Mouse (Mus musculus) limb, embryonic 15.5 days (tissue): ENCODE data around the gene Hs3st5. TPM values are rescaled to one million over a fixed set of nuclear protein-coding genes. Genes with fewer than 3 reads are reported as not detected.

Source experiments
- ATAC-seq: fragments of 200-750 bp; cut with Nextera tagmentation; 2 replicates; pipeline ENCODE4 v1.8.0; 2017; ENCODE audit warnings: low read depth, moderate TSS enrichment; ENCODE audit not compliant: insufficient number of reproducible peaks, low FRiP score, low TSS enrichment
- H3K27ac ChIP-seq: fragments of 300-500 bp; sonication (generic); 2 replicates; pipeline ENCODE4 v1.5.1; 2015; ENCODE audit warnings: moderate library complexity, mild to moderate bottlenecking, inconsistent platforms
- H3K27me3 ChIP-seq: fragments of 300-500 bp; sonication (generic); 2 replicates; pipeline ENCODE4 v1.6.1; 2015; ENCODE audit warnings: inconsistent platforms
- H3K36me3 ChIP-seq: fragments of 300-500 bp; sonication (generic); 2 replicates; pipeline ENCODE4 v1.6.1; 2015; ENCODE audit warnings: inconsistent platforms
- H3K4me1 ChIP-seq: fragments of 300-500 bp; sonication (generic); 2 replicates; pipeline ENCODE4 v1.6.1; 2015; ENCODE audit warnings: inconsistent platforms
- H3K4me2 ChIP-seq: fragments of 300-500 bp; sonication (generic); 2 replicates; pipeline ENCODE4 v1.6.1; 2015; ENCODE audit warnings: mild to moderate bottlenecking, inconsistent platforms
- H3K4me3 ChIP-seq: fragments of 300-500 bp; sonication (generic); 2 replicates; pipeline ENCODE4 v1.5.1; 2015; ENCODE audit warnings: mild to moderate bottlenecking, inconsistent platforms
- H3K9ac ChIP-seq: fragments of 300-500 bp; sonication (generic); 2 replicates; pipeline ENCODE4 v1.6.1; 2015; ENCODE audit warnings: inconsistent platforms
- H3K9me3 ChIP-seq: fragments of 300-500 bp; sonication (generic); 2 replicates; pipeline ENCODE4 v1.6.1; 2016; ENCODE audit warnings: inconsistent platforms
- WGBS: fragments of 180-500 bp; shearing (Covaris S2); methylation state at CpG from one replicate; pipeline ENCODE4 v1.1.7; 2015; 5-methylcytosine and 5-hydroxymethylcytosine counted together
- polyA plus RNA-seq: library from polyadenylated mRNA; unstranded; fragments of >200 nt; fragmentation: Nextera tagmentation; extraction: Ambion mirVana; gene quantifications from 2 replicates; pipeline ENCODE4 v1.2.1, GENCODE M21; 2015

Gene Hs3st5
- 1.9 and 2.6 TPM in 2 replicates for polyA plus RNA-seq

- ATAC-seq = peak; percentile 52; the same call in 1 of the 2 replicates
- under 1% methylated on average over 67 of the region's 71 CpGs for WGBS
- H3K4me1 ChIP-seq = peaks cover 20% of the 10 kb centered on the region
- no peak within 1 kb of the TSS for H3K27ac ChIP-seq
- H3K9ac ChIP-seq = no peak within 1 kb of the TSS; the same call in 1 of the 2 replicates
- peaks cover 29% of the 10 kb centered on the region for H3K27me3 ChIP-seq
- H3K4me2 ChIP-seq = peak within 1 kb of the TSS; percentile 97
- no peaks in the 10 kb centered on the region for H3K9me3 ChIP-seq
- H3K36me3 ChIP-seq = no peaks in the 10 kb centered on the region
- H3K4me3 ChIP-seq = peak within 1 kb of the TSS; percentile 60
These were observed at the start of gene Hs3st5 for GRCm38 (mm10) chr10:36506727-36507555. Gene Hs3st5 (plus strand): TSS chr10:36506814.

GRCm38 (mm10) chr10:36468664-36469063, 38.0 kb upstream of the Hs3st5 start:
- Histone ChIP-seq H3K27me3 (no peaks in the 10 kb centered on the region), H3K4me2 (no peak overlapping the region), H3K9me3 (no peaks in the 10 kb centered on the region), H3K4me1 (no peaks in the 10 kb centered on the region), H3K9ac (no peak overlapping the region), H3K4me3 (no peak overlapping the region), H3K27ac (no peak overlapping the region), H3K36me3 (no peaks in the 10 kb centered on the region)
- ATAC-seq = no peak
- WGBS = 89% methylated on average over 3 of the region's 3 CpGs

- no peak for ATAC-seq
- Histone ChIP-seq H3K4me3 (no peak overlapping the region), H3K4me1 (no peaks in the 10 kb centered on the region), H3K27me3 (no peaks in the 10 kb centered on the region), H3K9me3 (no peaks in the 10 kb centered on the region), H3K4me2 (no peak overlapping the region), H3K9ac (no peak overlapping the region), H3K36me3 (no peaks in the 10 kb centered on the region), H3K27ac (no peak overlapping the region)
- 67% methylated on average over 3 of the region's 3 CpGs for WGBS
These were observed 35.5 kb upstream of the Hs3st5 start for GRCm38 (mm10) chr10:36471135-36471534.

GRCm38 (mm10) chr10:36474834-36475233, 31.8 kb upstream of the Hs3st5 start:
- Histone ChIP-seq H3K9ac (no peak overlapping the region), H3K4me2 (no peak overlapping the region), H3K27ac (no peak overlapping the region), H3K36me3 (no peaks in the 10 kb centered on the region), H3K27me3 (no peaks in the 10 kb centered on the region), H3K4me3 (no peak overlapping the region), H3K4me1 (no peaks in the 10 kb centered on the region), H3K9me3 (no peaks in the 10 kb centered on the region)
- 26% methylated on average over 3 of the region's 3 CpGs for WGBS
- ATAC-seq = no peak

- Histone ChIP-seq H3K4me3 (no peak overlapping the region), H3K4me2 (no peak overlapping the region), H3K4me1 (no peaks in the 10 kb centered on the region), H3K9ac (no peak overlapping the region), H3K9me3 (no peaks in the 10 kb centered on the region), H3K27ac (no peak overlapping the region), H3K36me3 (no peaks in the 10 kb centered on the region), H3K27me3 (no peaks in the 10 kb centered on the region)
- 82% methylated on average over 4 of the region's 4 CpGs for WGBS
- ATAC-seq = no peak
These were observed 29.1 kb upstream of the Hs3st5 start for GRCm38 (mm10) chr10:36477543-36477942.

- no peaks in the 10 kb centered on the region for H3K36me3 ChIP-seq
- no peak for ATAC-seq
- H3K9me3 ChIP-seq = no peaks in the 10 kb centered on the region
- no peak overlapping the region for H3K9ac ChIP-seq
- WGBS = 59% methylated on average over 2 of the region's 2 CpGs
- no peak overlapping the region for H3K27ac ChIP-seq
- H3K27me3 ChIP-seq = no peaks in the 10 kb centered on the region
- H3K4me1 ChIP-seq = no peaks in the 10 kb centered on the region
- H3K4me3 ChIP-seq = no peak overlapping the region
- H3K4me2 ChIP-seq = no peak overlapping the region
These were observed 23.3 kb upstream of the Hs3st5 start for GRCm38 (mm10) chr10:36483362-36483761.

- Histone ChIP-seq H3K36me3 (no peaks in the 10 kb centered on the region), H3K4me3 (no peak overlapping the region), H3K27me3 (no peaks in the 10 kb centered on the region), H3K27ac (no peak overlapping the region), H3K9ac (no peak overlapping the region), H3K9me3 (no peaks in the 10 kb centered on the region), H3K4me1 (no peaks in the 10 kb centered on the region), H3K4me2 (no peak overlapping the region)
- no peak for ATAC-seq
- 64% methylated on average over 3 of the region's 3 CpGs for WGBS
These were observed 22.6 kb upstream of the Hs3st5 start for GRCm38 (mm10) chr10:36484011-36484410.

- Histone ChIP-seq H3K4me1 (no peaks in the 10 kb centered on the region), H3K4me3 (no peak overlapping the region), H3K9me3 (no peaks in the 10 kb centered on the region), H3K36me3 (no peaks in the 10 kb centered on the region), H3K27ac (no peak overlapping the region), H3K9ac (no peak overlapping the region), H3K27me3 (no peaks in the 10 kb centered on the region), H3K4me2 (no peak overlapping the region)
- 0 out of 2 replicates have a peak, but pooled peaks have one; percentile 19 for ATAC-seq
- 37% methylated on average over 1 of the region's 1 CpGs for WGBS
These were observed 21.8 kb upstream of the Hs3st5 start for GRCm38 (mm10) chr10:36484728-36485300.

- no peak for ATAC-seq
- H3K9ac ChIP-seq = no peak overlapping the region
- WGBS = 85% methylated on average over 1 of the region's 1 CpGs
- no peaks in the 10 kb centered on the region for H3K27me3 ChIP-seq
- H3K36me3 ChIP-seq = no peaks in the 10 kb centered on the region
- no peaks in the 10 kb centered on the region for H3K9me3 ChIP-seq
- no peak overlapping the region for H3K4me2 ChIP-seq
- H3K4me1 ChIP-seq = no peaks in the 10 kb centered on the region
- no peak overlapping the region for H3K4me3 ChIP-seq
- no peak overlapping the region for H3K27ac ChIP-seq
These were observed 13.0 kb upstream of the Hs3st5 start for GRCm38 (mm10) chr10:36493566-36493965.

- H3K36me3 ChIP-seq = no peaks in the 10 kb centered on the region
- H3K9ac ChIP-seq = no peak overlapping the region
- WGBS = 87% methylated on average over 1 of the region's 1 CpGs
- ATAC-seq = no peak
- no peaks in the 10 kb centered on the region for H3K4me1 ChIP-seq
- no peak overlapping the region for H3K4me2 ChIP-seq
- H3K9me3 ChIP-seq = no peaks in the 10 kb centered on the region
- no peaks in the 10 kb centered on the region; the same call in 1 of the 2 replicates for H3K27me3 ChIP-seq
- no peak overlapping the region for H3K27ac ChIP-seq
- H3K4me3 ChIP-seq = no peak overlapping the region
These were observed 6.9 kb upstream of the Hs3st5 start for GRCm38 (mm10) chr10:36499713-36500112.

GRCm38 (mm10) chr10:36506033-36506726, 434 bp upstream of the Hs3st5 start:
- Histone ChIP-seq H3K4me3 (peak overlapping the region; percentile 60), H3K9me3 (no peaks in the 10 kb centered on the region), H3K9ac (no peak overlapping the region), H3K4me1 (peaks cover 20% of the 10 kb centered on the region), H3K36me3 (no peaks in the 10 kb centered on the region), H3K27me3 (peaks cover 29% of the 10 kb centered on the region), H3K4me2 (peak overlapping the region; percentile 97), H3K27ac (no peak overlapping the region)
- WGBS = 8% methylated on average over 13 of the region's 13 CpGs
- no peak for ATAC-seq

- Histone ChIP-seq H3K9ac (no peak overlapping the region; the same call in 1 of the 2 replicates), H3K36me3 (no peaks in the 10 kb centered on the region)
- 0 out of 2 replicates have a peak, but pooled peaks have one; percentile 19 for ATAC-seq
These were observed 899 bp downstream of the Hs3st5 start for GRCm38 (mm10) chr10:36507556-36507870.

More at GRCm38 (mm10) chr10:36507556-36507870, 899 bp downstream of the Hs3st5 start:
- H3K4me2 ChIP-seq = peak overlapping the region; percentile 97
- no peaks in the 10 kb centered on the region for H3K9me3 ChIP-seq
- H3K27me3 ChIP-seq = peaks cover 29% of the 10 kb centered on the region
- no peak overlapping the region for H3K27ac ChIP-seq
- 1% methylated on average over 15 of the region's 15 CpGs for WGBS
- H3K4me3 ChIP-seq = peak overlapping the region; percentile 60
- peaks cover 20% of the 10 kb centered on the region for H3K4me1 ChIP-seq
